Mouse (Mus musculus): ENCODE measurements around the gene Homez. TPM values are rescaled to one million over a fixed set of nuclear protein-coding genes. Genes with fewer than 3 reads are reported as not detected.

The Homez gene
- polyA plus RNA-seq, 1 experiment from 2014 or later, result 1.6 TPM

- Histone ChIP-seq H3K9me3 (replicated peaks) (no peaks in the 10 kb centered on the region), H3K27ac (replicated peaks) (no peak overlapping the region), H3K36me3 (replicated peaks) (no peaks in the 10 kb centered on the region), H3K27me3 (no peaks in the 10 kb centered on the region), H3K4me3 (replicated peaks) (no peak overlapping the region), H3K9ac (no peak overlapping the region), H3K4me1 (replicated peaks) (no peaks in the 10 kb centered on the region), H3K4me2 (peak overlapping the region; percentile 8; the same call in 1 of the 2 replicates)
- ATAC-seq (ENCODE audit: insufficient read depth), result no peak
- 70% methylated on average over 2 of the region's 2 CpGs for WGBS (ENCODE audit: insufficient replicate concordance)
Observed at GRCm38 (mm10) chr14:54822301-54822700, 48.5 kb downstream of the Homez start.

DNA sequence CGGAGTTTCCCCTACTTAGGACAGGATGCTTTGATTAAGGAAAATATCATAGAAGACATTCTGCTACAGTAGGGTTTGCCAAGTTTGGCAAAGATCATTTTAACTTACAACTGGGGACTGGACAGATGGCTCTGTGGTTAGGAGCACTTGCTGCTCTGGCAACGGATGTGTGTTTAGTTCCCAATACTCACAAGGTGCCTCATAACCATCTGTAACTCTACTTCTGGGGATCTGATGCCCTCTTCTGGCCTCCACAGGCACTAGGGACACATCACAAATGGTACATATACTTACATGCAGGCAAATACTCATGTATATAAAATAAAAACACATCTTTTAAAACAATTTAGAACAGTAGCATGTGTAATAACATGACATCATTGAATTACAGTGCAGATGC, 53.0 kb downstream of the Homez start:
- Histone ChIP-seq H3K27ac (replicated peaks) (no peak overlapping the region), H3K36me3 (replicated peaks) (no peaks in the 10 kb centered on the region), H3K9ac (no peak overlapping the region), H3K9me3 (replicated peaks) (no peaks in the 10 kb centered on the region), H3K4me1 (replicated peaks) (no peaks in the 10 kb centered on the region), H3K4me3 (replicated peaks) (no peak overlapping the region), H3K4me2 (no peak overlapping the region), H3K27me3 (no peaks in the 10 kb centered on the region)
- 34% methylated on average over 2 of the region's 2 CpGs for WGBS (ENCODE audit: insufficient replicate concordance)
- ATAC-seq (ENCODE audit: insufficient read depth), result no peak

- no peak for ATAC-seq (ENCODE audit: insufficient read depth)
- no peak overlapping the region for H3K4me3 ChIP-seq (replicated peaks)
- H3K4me2 ChIP-seq, result no peak overlapping the region
- no peak overlapping the region for H3K9ac ChIP-seq
- no peaks in the 10 kb centered on the region for H3K36me3 ChIP-seq (replicated peaks)
- H3K27ac ChIP-seq (replicated peaks), result no peak overlapping the region
- no peaks in the 10 kb centered on the region for H3K9me3 ChIP-seq (replicated peaks)
- 19% methylated on average over 3 of the region's 3 CpGs for WGBS (ENCODE audit: insufficient replicate concordance)
- H3K27me3 ChIP-seq, result no peaks in the 10 kb centered on the region
- H3K4me1 ChIP-seq (replicated peaks), result no peaks in the 10 kb centered on the region
Observed at GRCm38 (mm10) chr14:54815737-54816136, 55.0 kb downstream of the Homez start.

DNA sequence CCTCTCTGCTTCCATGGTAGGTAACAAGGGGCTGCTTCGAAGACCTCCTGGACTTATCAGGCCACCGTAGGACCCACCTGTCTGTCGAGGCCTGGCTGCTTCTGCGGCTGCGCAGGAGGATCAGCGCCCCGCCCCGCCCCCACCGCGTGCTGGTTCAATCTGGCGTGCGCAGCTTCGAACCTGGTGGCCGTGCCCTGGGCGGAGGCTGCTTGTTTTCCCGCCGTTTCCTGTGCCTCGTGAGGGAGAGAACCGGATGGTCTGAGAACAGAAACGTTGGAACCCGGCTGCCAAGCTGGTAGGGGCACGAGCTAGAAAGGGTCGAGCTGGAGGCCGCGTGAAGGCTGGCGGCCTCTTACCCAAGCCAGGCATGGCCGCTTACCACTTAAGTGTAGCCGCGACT, 56.8 kb downstream of the Homez start, which contains the start of gene Rnf212b:
Gene Rnf212b (plus strand): TSS at position 151 of the 400 bp plus-strand sequence.
- no peaks in the 10 kb centered on the region for H3K4me1 ChIP-seq (replicated peaks)
- H3K4me2 ChIP-seq, result no peak within 1 kb of the TSS
- WGBS (ENCODE audit: insufficient replicate concordance), result 77% methylated on average over 29 of the region's 29 CpGs
- no peak within 1 kb of the TSS for H3K9ac ChIP-seq
- H3K27me3 ChIP-seq, result no peaks in the 10 kb centered on the region
- H3K4me3 ChIP-seq (replicated peaks), result no peak within 1 kb of the TSS
- ATAC-seq (ENCODE audit: insufficient read depth), result no peak
- H3K9me3 ChIP-seq (replicated peaks), result no peaks in the 10 kb centered on the region
- H3K36me3 ChIP-seq (replicated peaks), result no peaks in the 10 kb centered on the region
- H3K27ac ChIP-seq (replicated peaks), result no peak within 1 kb of the TSS

GRCm38 (mm10) chr14:54809668-54810033, 61.1 kb downstream of the Homez start:
- Histone ChIP-seq H3K4me2 (no peak overlapping the region), H3K27me3 (no peaks in the 10 kb centered on the region), H3K4me1 (replicated peaks) (no peaks in the 10 kb centered on the region), H3K9ac (no peak overlapping the region), H3K27ac (replicated peaks) (no peak overlapping the region), H3K9me3 (replicated peaks) (no peaks in the 10 kb centered on the region), H3K36me3 (replicated peaks) (no peaks in the 10 kb centered on the region), H3K4me3 (replicated peaks) (no peak overlapping the region)
- 55% methylated on average over 3 of the region's 3 CpGs for WGBS (ENCODE audit: insufficient replicate concordance)
- no peak for ATAC-seq (ENCODE audit: insufficient read depth)

- no peak overlapping the region for H3K27ac ChIP-seq (replicated peaks)
- H3K36me3 ChIP-seq (replicated peaks), result no peaks in the 10 kb centered on the region
- ATAC-seq (ENCODE audit: insufficient read depth), result no peak
- no peaks in the 10 kb centered on the region for H3K4me1 ChIP-seq (replicated peaks)
- 21% methylated on average over 4 of the region's 4 CpGs for whole genome bisulfite sequencing (ENCODE audit: insufficient replicate concordance)
- no peak overlapping the region for H3K4me3 ChIP-seq (replicated peaks)
- no peak overlapping the region for H3K9ac ChIP-seq
- no peak overlapping the region for H3K4me2 ChIP-seq
- H3K27me3 ChIP-seq, result no peaks in the 10 kb centered on the region
- H3K9me3 ChIP-seq (replicated peaks), result no peaks in the 10 kb centered on the region
Observed at GRCm38 (mm10) chr14:54808718-54809667, 61.8 kb downstream of the Homez start.

DNA sequence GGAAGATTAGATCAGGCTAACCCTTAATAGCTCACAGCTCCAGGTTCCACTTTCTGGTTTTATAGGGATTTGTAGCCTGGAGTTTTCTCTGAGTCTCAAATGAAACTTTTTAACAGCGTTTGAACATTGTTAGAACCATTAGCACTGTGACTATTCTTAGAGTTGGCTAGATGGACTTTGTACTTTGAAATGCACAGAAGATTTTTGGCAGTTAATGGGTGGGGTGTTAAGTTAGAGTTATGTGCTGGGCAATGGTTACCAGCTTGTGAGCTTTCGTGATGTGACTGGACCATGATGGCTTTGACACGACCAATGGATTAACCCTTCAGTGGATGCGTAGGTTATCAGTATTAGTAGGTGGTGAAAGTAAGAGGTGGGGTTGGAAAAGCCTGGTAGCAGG, 64.6 kb downstream of the Homez start:
- no peak overlapping the region for H3K9ac ChIP-seq

More for the DNA sequence above, 64.6 kb downstream of the Homez start:
- no peak overlapping the region for H3K4me3 ChIP-seq (replicated peaks)
- no peak overlapping the region for H3K27ac ChIP-seq (replicated peaks)
- no peak overlapping the region for H3K4me2 ChIP-seq
- no peak for ATAC-seq (ENCODE audit: insufficient read depth)
- no peaks in the 10 kb centered on the region for H3K27me3 ChIP-seq
- H3K36me3 ChIP-seq (replicated peaks), result no peaks in the 10 kb centered on the region
- H3K9me3 ChIP-seq (replicated peaks), result no peaks in the 10 kb centered on the region
- WGBS (ENCODE audit: insufficient replicate concordance), result 50% methylated on average over 4 of the region's 4 CpGs
- no peaks in the 10 kb centered on the region for H3K4me1 ChIP-seq (replicated peaks)

Other genes with a start within 250 kb of the Homez start
- not detected in 2 replicates for gene Psmb11, start 249.5 kb downstream of the Homez start, polyA plus RNA-seq (2015; fragmentation: Nextera tagmentation; extraction: Ambion mirVana)
- gene Gm17606, start 230.0 kb downstream of the Homez start, polyA plus RNA-seq (2015; fragmentation: Nextera tagmentation; extraction: Ambion mirVana), result not detected in 2 replicates
- 0.16 and 0.35 TPM in 2 replicates for gene Cdh24, start 229.6 kb downstream of the Homez start, polyA plus RNA-seq (2015; fragmentation: Nextera tagmentation; extraction: Ambion mirVana)
- gene 1700123O20Rik, start 184.7 kb downstream of the Homez start, polyA plus RNA-seq (2015; fragmentation: Nextera tagmentation; extraction: Ambion mirVana), result 39.3 and 39.5 TPM in 2 replicates
- 47.3 and 48.7 TPM in 2 replicates for gene Acin1, start 184.0 kb downstream of the Homez start, polyA plus RNA-seq (2015; fragmentation: Nextera tagmentation; extraction: Ambion mirVana)
- 0.05 TPM in 1 of 2 replicates, not detected in the other for gene Gm29776, start 172.1 kb downstream of the Homez start, polyA plus RNA-seq (2015; fragmentation: Nextera tagmentation; extraction: Ambion mirVana)
- gene Cebpe, start 158.8 kb downstream of the Homez start, polyA plus RNA-seq (2015; fragmentation: Nextera tagmentation; extraction: Ambion mirVana), result 10.6 and 12.6 TPM in 2 replicates
- 3.0 and 3.5 TPM in 2 replicates for gene Slc7a8, start 89.0 kb downstream of the Homez start, polyA plus RNA-seq (2015; fragmentation: Nextera tagmentation; extraction: Ambion mirVana)
- not detected in 2 replicates for gene Rnf212b, start 56.8 kb downstream of the Homez start, polyA plus RNA-seq (2015; fragmentation: Nextera tagmentation; extraction: Ambion mirVana)
- 0.33 and 0.63 TPM in 2 replicates for gene Ppp1r3e, start 6.6 kb upstream of the Homez start, polyA plus RNA-seq (2015; fragmentation: Nextera tagmentation; extraction: Ambion mirVana)
- 0.46 and 0.82 TPM in 2 replicates for gene Bcl2l2, start 12.4 kb upstream of the Homez start, polyA plus RNA-seq (2015; fragmentation: Nextera tagmentation; extraction: Ambion mirVana)
- not detected in 2 replicates for gene Gm20521, start 12.5 kb upstream of the Homez start, polyA plus RNA-seq (2015; fragmentation: Nextera tagmentation; extraction: Ambion mirVana)
- gene Pabpn1, start 21.5 kb upstream of the Homez start, polyA plus RNA-seq (2015; fragmentation: Nextera tagmentation; extraction: Ambion mirVana), result 38.6 and 46.2 TPM in 2 replicates
- gene Slc22a17, start 42.2 kb upstream of the Homez start, polyA plus RNA-seq (2015; fragmentation: Nextera tagmentation; extraction: Ambion mirVana), result 2.2 TPM in 2 replicates
- gene Efs, start 55.2 kb upstream of the Homez start, polyA plus RNA-seq (2015; fragmentation: Nextera tagmentation; extraction: Ambion mirVana), result 0.62 and 0.63 TPM in 2 replicates
- gene Il25, start 61.7 kb upstream of the Homez start, polyA plus RNA-seq (2015; fragmentation: Nextera tagmentation; extraction: Ambion mirVana), result not detected in 2 replicates
- gene Cmtm5, start 65.3 kb upstream of the Homez start, polyA plus RNA-seq (2015; fragmentation: Nextera tagmentation; extraction: Ambion mirVana), result 0.18 TPM in 1 of 2 replicates, not detected in the other
- 0.68 and 0.69 TPM in 2 replicates for gene Myh6, start 96.0 kb upstream of the Homez start, polyA plus RNA-seq (2015; fragmentation: Nextera tagmentation; extraction: Ambion mirVana)
- not detected in 2 replicates for gene Gm17428, start 106.0 kb upstream of the Homez start, polyA plus RNA-seq (2015; fragmentation: Nextera tagmentation; extraction: Ambion mirVana)
- 3.6 and 3.8 TPM in 2 replicates for gene Myh7, start 123.7 kb upstream of the Homez start, polyA plus RNA-seq (2015; fragmentation: Nextera tagmentation; extraction: Ambion mirVana)
- gene Ngdn, start 144.5 kb upstream of the Homez start, polyA plus RNA-seq (2015; fragmentation: Nextera tagmentation; extraction: Ambion mirVana), result 34.0 and 34.6 TPM in 2 replicates
- 1.2 and 1.6 TPM in 2 replicates for gene Zfhx2, start 221.4 kb upstream of the Homez start, polyA plus RNA-seq (2015; fragmentation: Nextera tagmentation; extraction: Ambion mirVana)
- gene Thtpa, start 223.8 kb upstream of the Homez start, polyA plus RNA-seq (2015; fragmentation: Nextera tagmentation; extraction: Ambion mirVana), result 4.4 and 6.2 TPM in 2 replicates
- gene Ap1g2, start 235.6 kb upstream of the Homez start, polyA plus RNA-seq (2015; fragmentation: Nextera tagmentation; extraction: Ambion mirVana), result 16.3 and 17.4 TPM in 2 replicates
- 0.02 TPM in 1 of 2 replicates, not detected in the other for gene Jph4, start 246.0 kb upstream of the Homez start, polyA plus RNA-seq (2015; fragmentation: Nextera tagmentation; extraction: Ambion mirVana)

All from liver, embryonic 15.5 days (tissue).